Mouse (Mus musculus) brain, embryonic 14.5 days (tissue): ENCODE results near the gene Thoc6.

Experiments
- CTCF ChIP-seq: fragments of 200-500 bp; IDR thresholded peaks from 2 replicates; pipeline ENCODE4 v1.5.1; 2012; ENCODE audit warnings: inconsistent platforms, mild to moderate bottlenecking, moderate library complexity, borderline replicate concordance; ENCODE audit not compliant: insufficient read depth, insufficient read length; ENCODE audit errors: extremely low read depth
- POLR2A ChIP-seq: fragments of 200-500 bp; IDR thresholded peaks from 2 replicates; pipeline ENCODE4 v1.6.1; 2012; ENCODE audit warnings: mild to moderate bottlenecking, inconsistent platforms, borderline replicate concordance; ENCODE audit not compliant: poor library complexity, insufficient read depth, insufficient read length, severe bottlenecking; ENCODE audit errors: extremely low read depth

- TF ChIP-seq POLR2A = no peak
- TF ChIP-seq CTCF = no peak
These were observed 19.3 kb downstream of the Thoc6 start for GRCm38 (mm10) chr17:23654410-23654809.
